In the genomic region with DNA sequence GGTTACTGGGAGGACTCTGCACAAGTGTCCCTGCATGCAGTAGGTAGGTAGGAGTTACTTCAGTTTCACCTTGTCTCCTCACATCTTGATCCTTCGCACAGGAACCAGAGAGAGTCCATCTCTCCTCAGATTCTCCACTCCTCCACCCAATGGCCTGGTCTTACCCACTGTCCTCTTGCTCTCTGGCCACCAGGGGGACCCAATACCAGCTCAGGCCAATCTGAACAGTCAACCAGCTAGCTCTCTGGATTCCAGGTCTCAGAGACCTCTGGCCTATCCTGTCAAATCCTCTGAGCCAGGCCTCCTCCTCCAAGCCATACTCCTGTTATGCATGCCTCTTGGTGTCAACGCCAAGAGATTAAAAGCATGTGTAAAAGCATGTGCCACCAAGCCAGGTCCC, we compare ENCODE assay signal across 10 mouse cellular contexts. TPM values are rescaled to one million over a fixed set of nuclear protein-coding genes. Genes with fewer than 3 reads are reported as not detected.
A peak's percentile ranks its signal among the peaks of the same experiment; 100 is the strongest.
DNase-seq lines count a peak whose midpoint lies in the region; ATAC-seq and TF ChIP-seq lines count a peak whose summit lies in the region.
"Had no signal": no experiment of that assay in that cellular context is flagged by ENCODE, and none has a peak within 500 bp of the region (broad histone marks: within the 10 kb centered on the region; RNA-seq: fewer than 3 reads in every experiment).

No protein-coding gene starts in this region.

- peak; percentile 60; the same call in 1 of the 2 replicates for TF ChIP-seq CTCF in brain, embryonic 14.5 days (IDR thresholded peaks at IDR 0.05; ENCODE audit: borderline replicate concordance, extremely low read depth, insufficient read depth, insufficient read length)
- TF ChIP-seq CTCF in lung, adult 2 months (IDR thresholded peaks at IDR 0.05; ENCODE audit: insufficient read depth, low read length): peak; percentile 75

- no peak for TF ChIP-seq POLR2A in brain, embryonic 14.5 days (IDR thresholded peaks at IDR 0.05; ENCODE audit: borderline replicate concordance, extremely low read depth, insufficient read depth, insufficient read length, poor library complexity, severe bottlenecking)
- no peak for TF ChIP-seq POLR2A in lung, adult 2 months (IDR thresholded peaks at IDR 0.05; ENCODE audit: borderline replicate concordance, extremely low read depth, low read depth, low read length)

- H3K4me2 ChIP-seq in hindbrain, embryonic 11.5 days (replicated peaks; ENCODE audit: low read depth, low read length): no peak overlapping the region
- no peak overlapping the region for H3K4me2 ChIP-seq in hindbrain, embryonic 16.5 days (ENCODE audit: low read length)
- no peak overlapping the region for H3K4me2 ChIP-seq in intestine, embryonic 15.5 days (replicated peaks)
- H3K4me2 ChIP-seq: embryonic facial prominence, embryonic 15.5 days had no signal

- no peaks in the 10 kb centered on the region for H3K27me3 ChIP-seq in hindbrain, embryonic 11.5 days (ENCODE audit: control insufficient read depth, insufficient read depth, low read length)
- H3K27me3 ChIP-seq in hindbrain, embryonic 16.5 days (replicated peaks; ENCODE audit: control insufficient read depth, insufficient read depth, low read length): no peaks in the 10 kb centered on the region
- H3K27me3 ChIP-seq in intestine, embryonic 15.5 days (replicated peaks): no peaks in the 10 kb centered on the region
- H3K27me3 ChIP-seq: embryonic facial prominence, embryonic 15.5 days had no signal

- H3K4me3 ChIP-seq in hindbrain, embryonic 11.5 days (ENCODE audit: low read depth, low read length): no peak overlapping the region
- H3K4me3 ChIP-seq in hindbrain, embryonic 16.5 days (ENCODE audit: low read length): no peak overlapping the region
- H3K4me3 ChIP-seq in intestine, embryonic 15.5 days (replicated peaks): no peak overlapping the region
- H3K4me3 ChIP-seq in lung, adult 2 months (replicated peaks; ENCODE audit: extremely low read depth, low read depth, low read length): no peak overlapping the region
- H3K4me3 ChIP-seq: embryonic facial prominence, embryonic 15.5 days; myocyte had no signal

- H3K9ac ChIP-seq in hindbrain, embryonic 11.5 days (ENCODE audit: low read depth, low read length): no peak overlapping the region
- no peak overlapping the region for H3K9ac ChIP-seq in hindbrain, embryonic 16.5 days (ENCODE audit: low read depth, low read length)
- no peak overlapping the region for H3K9ac ChIP-seq in intestine, embryonic 15.5 days
- H3K9ac ChIP-seq: embryonic facial prominence, embryonic 15.5 days had no signal

- no peaks in the 10 kb centered on the region for H3K9me3 ChIP-seq in hindbrain, embryonic 11.5 days (ENCODE audit: control insufficient read depth, low read length)
- H3K9me3 ChIP-seq in hindbrain, embryonic 16.5 days (ENCODE audit: control insufficient read depth, low read length): no peaks in the 10 kb centered on the region
- no peaks in the 10 kb centered on the region for H3K9me3 ChIP-seq in intestine, embryonic 15.5 days
- H3K9me3 ChIP-seq: embryonic facial prominence, embryonic 15.5 days had no signal

- no peaks in the 10 kb centered on the region for H3K4me1 ChIP-seq in hindbrain, embryonic 11.5 days (replicated peaks; ENCODE audit: control insufficient read depth, insufficient read depth, low read length)
- peaks cover 4% of the 10 kb centered on the region for H3K4me1 ChIP-seq in hindbrain, embryonic 16.5 days (ENCODE audit: control insufficient read depth, insufficient read depth, low read depth, low read length)
- peaks cover 4% of the 10 kb centered on the region for H3K4me1 ChIP-seq in intestine, embryonic 15.5 days (replicated peaks)
- H3K4me1 ChIP-seq in lung, adult 2 months (ENCODE audit: control insufficient read depth, insufficient read depth, low read length): no peaks in the 10 kb centered on the region

- peak; percentile 53 for DNase-seq in hindbrain, embryonic 11.5 days (ENCODE audit: low spot score)
- DNase-seq in ES-CJ7 (ENCODE audit: low read depth, low spot score): peak; percentile 52
- DNase-seq in brain, embryonic 14.5 days (ENCODE audit: low read depth): peak; percentile 22
- DNase-seq in lung, adult 2 months: no peak
- no peak for DNase-seq in thymus, postnatal 25 days

- WGBS in hindbrain, embryonic 11.5 days: 91% methylated on average over 2 of the region's 2 CpGs
- 84% methylated on average over 2 of the region's 2 CpGs for WGBS in hindbrain, embryonic 16.5 days
- 83% methylated on average over 2 of the region's 2 CpGs for WGBS in intestine, embryonic 15.5 days
- 76% methylated on average over 2 of the region's 2 CpGs for WGBS in lung, adult 2 months

- H3K36me3 ChIP-seq in hindbrain, embryonic 11.5 days (ENCODE audit: control insufficient read depth, insufficient read depth, low read length): peaks cover 3% of the 10 kb centered on the region; the same call in 1 of the 2 replicates
- H3K36me3 ChIP-seq in hindbrain, embryonic 16.5 days (ENCODE audit: control insufficient read depth, insufficient read depth, low read length): peaks cover 29% of the 10 kb centered on the region
- peaks cover 38% of the 10 kb centered on the region for H3K36me3 ChIP-seq in intestine, embryonic 15.5 days

- no peak overlapping the region for H3K27ac ChIP-seq in hindbrain, embryonic 11.5 days (ENCODE audit: low read depth, low read length)
- no peak overlapping the region for H3K27ac ChIP-seq in hindbrain, embryonic 16.5 days (ENCODE audit: low read depth, low read length)
- no peak overlapping the region for H3K27ac ChIP-seq in intestine, embryonic 15.5 days
- H3K27ac ChIP-seq: embryonic facial prominence, embryonic 15.5 days had no signal

- no peak for ATAC-seq in hindbrain, embryonic 11.5 days (ENCODE audit: low FRiP score)
- ATAC-seq in hindbrain, embryonic 16.5 days: no peak
- peak; percentile 43; the same call in 1 of the 2 replicates for ATAC-seq in intestine, embryonic 15.5 days
- no peak for ATAC-seq in monocyte, adult 5-6 weeks (replicated peaks; ENCODE audit: insufficient number of reproducible peaks, low FRiP score, low TSS enrichment, poor library complexity, severe bottlenecking)

RNA-seq across cellular contexts. Expression of a gene that starts 6.2 kb away (rescaled TPM):
- 23.5 and 28.8 TPM in 2 replicates for polyA plus RNA-seq in hindbrain, embryonic 11.5 days (2014; fragmentation: Nextera tagmentation; extraction: Ambion mirVana)
- polyA plus RNA-seq in hindbrain, embryonic 16.5 days (2015; fragmentation: Nextera tagmentation; extraction: Ambion mirVana): 54.6 and 60.8 TPM in 2 replicates
- 40.9 and 41.6 TPM in 2 replicates for polyA plus RNA-seq in brain, embryonic 14.5 days (2012; rRNA removed)
- 34.0 and 39.3 TPM in 2 replicates for polyA plus RNA-seq in intestine, embryonic 15.5 days (2015; fragmentation: Nextera tagmentation; extraction: Ambion mirVana)
- 17.9 and 19.2 TPM in 2 replicates for polyA plus RNA-seq in lung, adult 2 months (2012; rRNA removed)
- 13.3 to 21.2 TPM (median 17.5 TPM) in 3 replicates for total RNA-seq in monocyte, adult 5-6 weeks (2017)

RNA-seq across cellular contexts. Expression of a gene that starts 11.0 kb away (rescaled TPM):
- not detected in 2 replicates for polyA plus RNA-seq in hindbrain, embryonic 11.5 days (2014; fragmentation: Nextera tagmentation; extraction: Ambion mirVana)
- polyA plus RNA-seq in hindbrain, embryonic 16.5 days (2015; fragmentation: Nextera tagmentation; extraction: Ambion mirVana): 0.49 TPM in 1 of 2 replicates, not detected in the other
- 0.07 TPM in 1 of 2 replicates, not detected in the other for polyA plus RNA-seq in brain, embryonic 14.5 days (2012; rRNA removed)
- 0.15 and 0.25 TPM in 2 replicates for polyA plus RNA-seq in intestine, embryonic 15.5 days (2015; fragmentation: Nextera tagmentation; extraction: Ambion mirVana)
- polyA plus RNA-seq in lung, adult 2 months (2012; rRNA removed): not detected in 2 replicates
- not detected in 3 replicates for total RNA-seq in monocyte, adult 5-6 weeks (2017)
- polyA plus RNA-seq: myocyte had no signal

RNA-seq across cellular contexts. Expression of a gene that starts 23.6 kb away (rescaled TPM):
- polyA plus RNA-seq in hindbrain, embryonic 11.5 days (2014; fragmentation: Nextera tagmentation; extraction: Ambion mirVana): 16.6 and 18.7 TPM in 2 replicates
- polyA plus RNA-seq in hindbrain, embryonic 16.5 days (2015; fragmentation: Nextera tagmentation; extraction: Ambion mirVana): 28.9 and 34.3 TPM in 2 replicates
- polyA plus RNA-seq in brain, embryonic 14.5 days (2012; rRNA removed): 41.4 and 45.7 TPM in 2 replicates
- 20.3 and 20.4 TPM in 2 replicates for polyA plus RNA-seq in intestine, embryonic 15.5 days (2015; fragmentation: Nextera tagmentation; extraction: Ambion mirVana)
- polyA plus RNA-seq in lung, adult 2 months (2012; rRNA removed): 35.3 and 44.6 TPM in 2 replicates
- 16.3 to 21.8 TPM (median 20.8 TPM) in 3 replicates for total RNA-seq in monocyte, adult 5-6 weeks (2017)

RNA-seq across cellular contexts. Expression of a gene that starts 26.2 kb away (rescaled TPM):
- polyA plus RNA-seq in hindbrain, embryonic 11.5 days (2014; fragmentation: Nextera tagmentation; extraction: Ambion mirVana): 9.3 and 10.7 TPM in 2 replicates
- polyA plus RNA-seq in hindbrain, embryonic 16.5 days (2015; fragmentation: Nextera tagmentation; extraction: Ambion mirVana): 13.8 and 14.1 TPM in 2 replicates
- 9.6 and 10.5 TPM in 2 replicates for polyA plus RNA-seq in brain, embryonic 14.5 days (2012; rRNA removed)
- 22.8 and 23.2 TPM in 2 replicates for polyA plus RNA-seq in intestine, embryonic 15.5 days (2015; fragmentation: Nextera tagmentation; extraction: Ambion mirVana)
- 340 and 393 TPM in 2 replicates for polyA plus RNA-seq in lung, adult 2 months (2012; rRNA removed)
- not detected in 3 replicates for total RNA-seq in monocyte, adult 5-6 weeks (2017)

RNA-seq across cellular contexts. Expression of a gene that starts 52.7 kb away (rescaled TPM):
- polyA plus RNA-seq in hindbrain, embryonic 11.5 days (2014; fragmentation: Nextera tagmentation; extraction: Ambion mirVana): not detected in 2 replicates
- polyA plus RNA-seq in hindbrain, embryonic 16.5 days (2015; fragmentation: Nextera tagmentation; extraction: Ambion mirVana): not detected in 2 replicates
- polyA plus RNA-seq in brain, embryonic 14.5 days (2012; rRNA removed): not detected in 2 replicates
- 0.16 and 0.19 TPM in 2 replicates for polyA plus RNA-seq in intestine, embryonic 15.5 days (2015; fragmentation: Nextera tagmentation; extraction: Ambion mirVana)
- polyA plus RNA-seq in lung, adult 2 months (2012; rRNA removed): not detected in 2 replicates
- total RNA-seq in monocyte, adult 5-6 weeks (2017): not detected in 3 replicates
- polyA plus RNA-seq: myocyte had no signal

Comparison
In these comparisons a context has a peak if more than half of its experiments do, and no peak if none do; other contexts are left out.
1. DNase-seq: peak in hindbrain, embryonic 11.5 days (single experiment), ES-CJ7 (single experiment) and brain, embryonic 14.5 days (single experiment); none in lung, adult 2 months (single experiment) and thymus, postnatal 25 days (single experiment).